16 mouse cellular contexts compared by ENCODE assay signal in genomic region chr10:79943471-79943901, GRCm38 (mm10). TPM values are rescaled to one million over a fixed set of nuclear protein-coding genes. Genes with fewer than 3 reads are reported as not detected.
DNase-seq lines count a peak whose midpoint lies in the region; ATAC-seq lines count a peak whose summit lies in the region.
"Had no signal": no experiment of that assay in that cellular context is flagged by ENCODE, and none has a peak within 500 bp of the region (broad histone marks: within the 10 kb centered on the region; RNA-seq: fewer than 3 reads in every experiment).

No protein-coding gene starts in this region.

- 70% methylated on average over 9 of the region's 9 CpGs for WGBS in heart, embryonic 11.5 days (ENCODE audit: insufficient replicate concordance)
- WGBS in liver, embryonic 11.5 days = 64% methylated on average over 9 of the region's 9 CpGs
- WGBS in intestine, embryonic 15.5 days = 40% methylated on average over 9 of the region's 9 CpGs
- WGBS in liver, embryonic 16.5 days (ENCODE audit: insufficient replicate concordance) = 26% methylated on average over 9 of the region's 9 CpGs

- H3K36me3 ChIP-seq in heart, embryonic 11.5 days (ENCODE audit: control insufficient read depth, insufficient read depth, low read length) = peaks cover 7% of the 10 kb centered on the region
- peaks cover 2% of the 10 kb centered on the region; the same call in 1 of the 2 replicates for H3K36me3 ChIP-seq in liver, embryonic 11.5 days (ENCODE audit: control insufficient read depth, insufficient read depth, low read length)
- 0 out of 2 replicates have a peak, but pooled peaks cover 10% of the 10 kb centered on the region for H3K36me3 ChIP-seq in intestine, embryonic 15.5 days
- 0 out of 2 replicates have a peak, but pooled peaks cover 2% of the 10 kb centered on the region for H3K36me3 ChIP-seq in liver, embryonic 16.5 days (ENCODE audit: control insufficient read depth, insufficient read depth)

- no peaks in the 10 kb centered on the region for H3K27me3 ChIP-seq in heart, embryonic 11.5 days (ENCODE audit: control insufficient read depth, insufficient read depth, low read length)
- H3K27me3 ChIP-seq in liver, embryonic 11.5 days (replicated peaks; ENCODE audit: control insufficient read depth, insufficient read depth, low read length) = no peaks in the 10 kb centered on the region
- no peaks in the 10 kb centered on the region for H3K27me3 ChIP-seq in intestine, embryonic 15.5 days (replicated peaks)
- no peaks in the 10 kb centered on the region for H3K27me3 ChIP-seq in liver, embryonic 16.5 days (ENCODE audit: control insufficient read depth, insufficient read depth, low read depth, low read length)
- H3K27me3 ChIP-seq: embryonic facial prominence, embryonic 12.5 days; neural tube, embryonic 12.5 days had no signal

- H3K4me1 ChIP-seq in heart, embryonic 11.5 days (ENCODE audit: control insufficient read depth, insufficient read depth, low read length) = peaks cover 52% of the 10 kb centered on the region
- peaks cover 68% of the 10 kb centered on the region for H3K4me1 ChIP-seq in liver, embryonic 11.5 days (replicated peaks; ENCODE audit: control insufficient read depth, insufficient read depth, low read length)
- peaks cover 37% of the 10 kb centered on the region for H3K4me1 ChIP-seq in intestine, embryonic 15.5 days (replicated peaks)
- peaks cover 60% of the 10 kb centered on the region for H3K4me1 ChIP-seq in liver, embryonic 16.5 days (ENCODE audit: control insufficient read depth, low read depth, low read length)

- peak overlapping the region; percentile 8; the same call in 1 of the 2 replicates for H3K27ac ChIP-seq in heart, embryonic 11.5 days (ENCODE audit: low read depth, low read length)
- 0 out of 2 replicates have a peak overlapping the region, but pooled peaks have one; percentile 26 for H3K27ac ChIP-seq in liver, embryonic 11.5 days (ENCODE audit: low read depth, low read length)
- H3K27ac ChIP-seq in intestine, embryonic 15.5 days = peak overlapping the region; percentile 92
- H3K27ac ChIP-seq in liver, embryonic 16.5 days (ENCODE audit: low read length) = peak overlapping the region; percentile 42; the same call in 1 of the 2 replicates
- H3K27ac ChIP-seq: embryonic facial prominence, embryonic 12.5 days; neural tube, embryonic 12.5 days had no signal

- no peak overlapping the region for H3K9ac ChIP-seq in heart, embryonic 11.5 days (ENCODE audit: low read depth, low read length)
- peak overlapping the region; percentile 2; the same call in 1 of the 2 replicates for H3K9ac ChIP-seq in liver, embryonic 11.5 days (ENCODE audit: low read depth, low read length)
- no peak overlapping the region for H3K9ac ChIP-seq in intestine, embryonic 15.5 days
- peak overlapping the region; percentile 7; the same call in 1 of the 2 replicates for H3K9ac ChIP-seq in liver, embryonic 16.5 days (ENCODE audit: low read depth, low read length)
- H3K9ac ChIP-seq: forebrain, postnatal 0 days; liver, embryonic 14.5 days; neural tube, embryonic 12.5 days had no signal

- H3K9me3 ChIP-seq in heart, embryonic 11.5 days (replicated peaks; ENCODE audit: control insufficient read depth, low read length) = no peaks in the 10 kb centered on the region
- H3K9me3 ChIP-seq in liver, embryonic 11.5 days (ENCODE audit: control insufficient read depth, low read length) = no peaks in the 10 kb centered on the region
- H3K9me3 ChIP-seq in intestine, embryonic 15.5 days = no peaks in the 10 kb centered on the region
- no peaks in the 10 kb centered on the region for H3K9me3 ChIP-seq in liver, embryonic 16.5 days (replicated peaks; ENCODE audit: control insufficient read depth, low read length)
- H3K9me3 ChIP-seq: embryonic facial prominence, embryonic 12.5 days; neural tube, embryonic 12.5 days had no signal

- DNase-seq in heart, postnatal 4 days = no peak
- DNase-seq in liver, embryonic 11.5 days (ENCODE audit: low spot score) = no peak
- DNase-seq in liver = no peak
- no peak for DNase-seq in layer of hippocampus, postnatal 14 days (ENCODE audit: low spot score in 2 of 2)
- DNase-seq in adrenal gland, postnatal 10 days = no peak
- DNase-seq: cerebellum, postnatal 10 days; forebrain, postnatal 0 days; gastrocnemius, postnatal 36 days; retina, postnatal 1 day had no signal

- peak overlapping the region; percentile 14; the same call in 1 of the 2 replicates for H3K4me2 ChIP-seq in heart, embryonic 11.5 days
- peak overlapping the region; percentile 33 for H3K4me2 ChIP-seq in liver, embryonic 11.5 days
- H3K4me2 ChIP-seq in intestine, embryonic 15.5 days (replicated peaks) = peak overlapping the region; percentile 49
- no peak overlapping the region for H3K4me2 ChIP-seq in liver, embryonic 16.5 days (ENCODE audit: low read depth, low read length)
- H3K4me2 ChIP-seq: embryonic facial prominence, embryonic 12.5 days; midbrain, embryonic 11.5 days; neural tube, embryonic 12.5 days had no signal

- ATAC-seq in heart, embryonic 11.5 days (replicated peaks; ENCODE audit: insufficient number of reproducible peaks, low FRiP score, low TSS enrichment) = 0 out of 2 replicates have a peak, but pooled peaks have one; percentile 23
- no peak for ATAC-seq in liver, embryonic 11.5 days (replicated peaks; ENCODE audit: low FRiP score)
- ATAC-seq in intestine, embryonic 15.5 days = peak; percentile 85
- peak; percentile 32 for ATAC-seq in liver, embryonic 16.5 days (ENCODE audit: low read depth)
- ATAC-seq: forebrain, postnatal 0 days had no signal

- H3K4me3 ChIP-seq in heart, embryonic 11.5 days (ENCODE audit: low read depth, low read length) = no peak overlapping the region
- H3K4me3 ChIP-seq in liver, embryonic 11.5 days (ENCODE audit: low read depth, low read length) = no peak overlapping the region
- no peak overlapping the region for H3K4me3 ChIP-seq in intestine, embryonic 15.5 days (replicated peaks)
- H3K4me3 ChIP-seq in liver, embryonic 16.5 days (ENCODE audit: low read depth, low read length) = no peak overlapping the region
- H3K4me3 ChIP-seq: embryonic facial prominence, embryonic 12.5 days; neural tube, embryonic 12.5 days had no signal

RNA-seq across cellular contexts. Expression of gene Wdr18, which starts 16.5 kb away (rescaled TPM):
- 89.8 and 97.6 TPM in 2 replicates for polyA plus RNA-seq in heart, embryonic 11.5 days (2014; fragmentation: Nextera tagmentation; extraction: Ambion mirVana)
- total RNA-seq in heart, postnatal 4 days (2021) = 10 to 100 TPM; 25.5 to 28.5 TPM
- polyA plus RNA-seq in liver, embryonic 11.5 days (2014; fragmentation: Nextera tagmentation; extraction: Ambion mirVana) = 164 and 171 TPM in 2 replicates
- polyA plus RNA-seq in intestine, embryonic 15.5 days (2015; fragmentation: Nextera tagmentation; extraction: Ambion mirVana) = 90.3 and 94.8 TPM in 2 replicates
- 42.2 and 44.7 TPM in 2 replicates for polyA plus RNA-seq in liver, embryonic 16.5 days (2015; fragmentation: Nextera tagmentation; extraction: Ambion mirVana)
- 10 to 100 TPM; 35.5 to 40.8 TPM for total RNA-seq in layer of hippocampus, postnatal 14 days (2021)
- 10 to 100 TPM; 32.4 to 34.9 TPM for total RNA-seq in adrenal gland, postnatal 10 days (2021)

RNA-seq across cellular contexts. Expression of gene Arid3a, which starts 16.6 kb away (rescaled TPM):
- 4.3 and 12.7 TPM in 2 replicates for polyA plus RNA-seq in heart, embryonic 11.5 days (2014; fragmentation: Nextera tagmentation; extraction: Ambion mirVana)
- total RNA-seq in heart, postnatal 4 days (2021) = 1 to 10 TPM; 4.2 to 4.3 TPM
- polyA plus RNA-seq in liver, embryonic 11.5 days (2014; fragmentation: Nextera tagmentation; extraction: Ambion mirVana) = 10.8 and 12.4 TPM in 2 replicates
- 18.7 and 19.0 TPM in 2 replicates for polyA plus RNA-seq in intestine, embryonic 15.5 days (2015; fragmentation: Nextera tagmentation; extraction: Ambion mirVana)
- 5.1 and 5.8 TPM in 2 replicates for polyA plus RNA-seq in liver, embryonic 16.5 days (2015; fragmentation: Nextera tagmentation; extraction: Ambion mirVana)
- total RNA-seq in layer of hippocampus, postnatal 14 days (2021) = 1 to 10 TPM; 4.5 to 6.4 TPM
- total RNA-seq in adrenal gland, postnatal 10 days (2021) = 1 to 10 TPM; 6.3 to 8.1 TPM

RNA-seq across cellular contexts. Expression of gene R3hdm4, which starts 22.5 kb away (rescaled TPM):
- 87.6 and 89.2 TPM in 2 replicates for polyA plus RNA-seq in heart, embryonic 11.5 days (2014; fragmentation: Nextera tagmentation; extraction: Ambion mirVana)
- total RNA-seq in heart, postnatal 4 days (2021) = 100 to 1,000 TPM in 1 of 2 experiments, 10 to 100 TPM in 1; 91.0 to 100 TPM
- 99.4 and 104 TPM in 2 replicates for polyA plus RNA-seq in liver, embryonic 11.5 days (2014; fragmentation: Nextera tagmentation; extraction: Ambion mirVana)
- polyA plus RNA-seq in intestine, embryonic 15.5 days (2015; fragmentation: Nextera tagmentation; extraction: Ambion mirVana) = 108 and 116 TPM in 2 replicates
- 47.1 and 49.3 TPM in 2 replicates for polyA plus RNA-seq in liver, embryonic 16.5 days (2015; fragmentation: Nextera tagmentation; extraction: Ambion mirVana)
- total RNA-seq in layer of hippocampus, postnatal 14 days (2021) = 100 to 1,000 TPM; 424 to 430 TPM
- total RNA-seq in adrenal gland, postnatal 10 days (2021) = 10 to 100 TPM; 78.9 to 93.6 TPM

RNA-seq across cellular contexts. Expression of gene Kiss1r, which starts 26.7 kb away (rescaled TPM):
- 0.15 and 0.31 TPM in 2 replicates for polyA plus RNA-seq in heart, embryonic 11.5 days (2014; fragmentation: Nextera tagmentation; extraction: Ambion mirVana)
- total RNA-seq in heart, postnatal 4 days (2021) = under 1 TPM; 0.25 to 0.33 TPM
- polyA plus RNA-seq in liver, embryonic 11.5 days (2014; fragmentation: Nextera tagmentation; extraction: Ambion mirVana) = 0.66 and 0.75 TPM in 2 replicates
- 0.52 and 1.1 TPM in 2 replicates for polyA plus RNA-seq in intestine, embryonic 15.5 days (2015; fragmentation: Nextera tagmentation; extraction: Ambion mirVana)
- polyA plus RNA-seq in liver, embryonic 16.5 days (2015; fragmentation: Nextera tagmentation; extraction: Ambion mirVana) = 0.18 and 0.20 TPM in 2 replicates
- total RNA-seq in layer of hippocampus, postnatal 14 days (2021) = 1 to 10 TPM; 5.0 to 8.9 TPM
- 1 to 10 TPM in 1 of 2 experiments, under 1 TPM in 1; 0.69 to 1.8 TPM for total RNA-seq in adrenal gland, postnatal 10 days (2021)

RNA-seq across cellular contexts. Expression of gene Grin3b, which starts 27.0 kb away (rescaled TPM):
- 0.19 and 0.20 TPM in 2 replicates for polyA plus RNA-seq in heart, embryonic 11.5 days (2014; fragmentation: Nextera tagmentation; extraction: Ambion mirVana)
- under 1 TPM in 1 of 2 experiments, not detected in 1; 0.21 TPM for total RNA-seq in heart, postnatal 4 days (2021)
- polyA plus RNA-seq in liver, embryonic 11.5 days (2014; fragmentation: Nextera tagmentation; extraction: Ambion mirVana) = 0.10 and 0.14 TPM in 2 replicates
- polyA plus RNA-seq in intestine, embryonic 15.5 days (2015; fragmentation: Nextera tagmentation; extraction: Ambion mirVana) = 0.11 TPM in 2 replicates
- polyA plus RNA-seq in liver, embryonic 16.5 days (2015; fragmentation: Nextera tagmentation; extraction: Ambion mirVana) = 0.08 TPM in 1 of 2 replicates, not detected in the other
- total RNA-seq in layer of hippocampus, postnatal 14 days (2021) = under 1 TPM; 0.12 to 0.21 TPM
- total RNA-seq in adrenal gland, postnatal 10 days (2021) = under 1 TPM; 0.27 to 0.36 TPM

Comparison
In these comparisons a context has a peak if more than half of its experiments do, and no peak if none do; other contexts are left out.
1. H3K27ac ChIP-seq: peak in every context shown above with its lines; median percentile 92 in intestine, embryonic 15.5 days; 42 in liver, embryonic 16.5 days; 26 in liver, embryonic 11.5 days; 8 in heart, embryonic 11.5 days.
2. H3K9ac ChIP-seq: peak in liver, embryonic 11.5 days (single experiment) and liver, embryonic 16.5 days (single experiment); none in heart, embryonic 11.5 days (single experiment) and intestine, embryonic 15.5 days (single experiment).